ENCODE assay signal across 12 mouse cellular contexts in the genomic region with DNA sequence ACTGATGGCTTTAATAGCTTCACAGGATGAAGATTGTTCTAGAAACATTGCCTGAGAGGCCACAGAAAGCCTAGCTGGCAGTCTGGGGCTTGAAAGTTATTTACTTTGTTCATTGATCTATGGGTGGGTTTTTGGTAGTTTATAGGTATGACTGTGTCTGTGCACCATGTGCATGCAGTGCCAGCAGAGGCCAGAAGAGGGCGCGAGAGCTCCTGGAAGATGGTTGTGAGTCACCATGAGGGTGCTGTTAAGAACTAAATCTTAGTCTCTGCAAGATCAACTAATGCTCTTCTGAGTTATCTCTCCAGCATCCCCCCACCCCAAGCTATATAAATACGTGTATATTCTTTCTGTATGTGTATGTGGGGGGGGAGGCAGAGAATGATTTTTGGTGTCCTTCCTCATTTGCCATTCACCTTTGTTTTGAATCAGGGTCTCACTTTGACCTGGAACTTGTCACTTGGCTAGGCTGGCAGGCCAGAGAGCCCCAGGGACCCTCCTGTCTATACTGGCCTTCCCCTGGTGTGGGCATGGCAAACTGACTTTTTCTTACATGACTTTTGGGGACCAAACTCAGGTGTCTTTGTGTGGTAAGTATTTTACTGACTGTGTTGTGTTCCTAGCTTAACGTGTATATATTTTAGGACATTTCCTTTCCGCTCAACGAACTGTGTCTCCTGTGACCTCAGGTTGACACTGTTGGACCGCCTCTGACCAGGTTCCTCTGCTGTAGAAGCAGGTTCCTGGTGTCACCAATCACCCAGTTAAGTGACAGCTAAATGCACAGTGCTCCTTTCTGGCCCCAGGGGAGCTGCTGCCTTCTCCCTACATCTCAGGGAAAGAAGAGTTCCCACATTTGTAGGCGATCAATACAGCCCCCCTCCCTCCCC.
DNase-seq lines count a peak whose midpoint lies in the region; ATAC-seq and TF ChIP-seq lines count a peak whose summit lies in the region.
"Had no signal": no experiment of that assay in that cellular context is flagged by ENCODE, and none has a peak within 500 bp of the region (broad histone marks: within the 10 kb centered on the region; RNA-seq: fewer than 3 reads in every experiment).

No protein-coding gene starts in this region.

- 0 out of 2 replicates have a peak, but pooled peaks cover 7% of the 10 kb centered on the region for H3K4me1 ChIP-seq in hindbrain, postnatal 0 days (ENCODE audit: insufficient read depth, low read length)
- H3K4me1 ChIP-seq in hindbrain, embryonic 12.5 days = peaks cover 22% of the 10 kb centered on the region
- peaks cover 3% of the 10 kb centered on the region; the same call in 1 of the 2 replicates for H3K4me1 ChIP-seq in liver, postnatal 0 days (ENCODE audit: insufficient read depth)

- H3K4me2 ChIP-seq in hindbrain, postnatal 0 days (ENCODE audit: low read depth, low read length) = no peak overlapping the region
- no peak overlapping the region for H3K4me2 ChIP-seq in hindbrain, embryonic 12.5 days (replicated peaks)
- no peak overlapping the region for H3K4me2 ChIP-seq in liver, postnatal 0 days (ENCODE audit: low read depth, low read length)
- H3K4me2 ChIP-seq: heart, embryonic 12.5 days had no signal

- no peak overlapping the region for H3K27ac ChIP-seq in hindbrain, postnatal 0 days
- H3K27ac ChIP-seq in hindbrain, embryonic 12.5 days = no peak overlapping the region
- no peak overlapping the region for H3K27ac ChIP-seq in liver, postnatal 0 days (ENCODE audit: low read depth)
- H3K27ac ChIP-seq: macrophage had no signal

- peak; percentile 66 for TF ChIP-seq CTCF in hindbrain, postnatal 0 days (IDR thresholded peaks at IDR 0.05; ENCODE audit: low read depth)
- peak; percentile 45 for TF ChIP-seq CTCF in liver, postnatal 0 days (IDR thresholded peaks at IDR 0.05; ENCODE audit: low read depth)

- no peaks in the 10 kb centered on the region for H3K27me3 ChIP-seq in hindbrain, postnatal 0 days (ENCODE audit: insufficient read depth, low read length)
- no peaks in the 10 kb centered on the region for H3K27me3 ChIP-seq in hindbrain, embryonic 12.5 days
- no peaks in the 10 kb centered on the region for H3K27me3 ChIP-seq in liver, postnatal 0 days (ENCODE audit: insufficient read depth, low read length)
- H3K27me3 ChIP-seq: heart, embryonic 12.5 days had no signal

- no peak overlapping the region for H3K4me3 ChIP-seq in hindbrain, postnatal 0 days (ENCODE audit: low read length)
- H3K4me3 ChIP-seq in hindbrain, embryonic 12.5 days = no peak overlapping the region
- H3K4me3 ChIP-seq in liver, postnatal 0 days (ENCODE audit: low read depth, low read length) = no peak overlapping the region
- H3K4me3 ChIP-seq: erythroblast, embryonic 14.5 days; heart, embryonic 12.5 days had no signal

- intact Hi-C loops in gastrocnemius, postnatal 36 days (cut with DNase I) = no loop called here

- peak; percentile 54 for DNase-seq in hindbrain, postnatal 0 days (ENCODE audit: low spot score)
- DNase-seq in lung, postnatal 10 days = peak; percentile 35
- DNase-seq in lung, adult 18-20 months = no peak
- DNase-seq in ES-CJ7 (ENCODE audit: low read depth, low spot score) = peak; percentile 75
- DNase-seq in liver, postnatal 0 days = peak; percentile 35
- DNase-seq in gastrocnemius, postnatal 36 days = no peak
- no peak for DNase-seq in heart, adult 9 months (ENCODE audit: low spot score in 2 of 2)
- DNase-seq: cerebellum, adult 18-20 months had no signal

- ATAC-seq in hindbrain, postnatal 0 days = no peak
- ATAC-seq in hindbrain, embryonic 12.5 days (ENCODE audit: low FRiP score) = no peak
- no peak for ATAC-seq in liver, postnatal 0 days

- no peaks in the 10 kb centered on the region for H3K9me3 ChIP-seq in hindbrain, postnatal 0 days (ENCODE audit: low read length)
- no peaks in the 10 kb centered on the region for H3K9me3 ChIP-seq in hindbrain, embryonic 12.5 days (replicated peaks)
- H3K9me3 ChIP-seq in liver, postnatal 0 days (ENCODE audit: low read length) = no peaks in the 10 kb centered on the region
- H3K9me3 ChIP-seq: heart, embryonic 12.5 days had no signal

- H3K9ac ChIP-seq in hindbrain, postnatal 0 days (replicated peaks; ENCODE audit: low read length) = no peak overlapping the region
- H3K9ac ChIP-seq in hindbrain, embryonic 12.5 days = no peak overlapping the region
- no peak overlapping the region for H3K9ac ChIP-seq in liver, postnatal 0 days (replicated peaks)
- H3K9ac ChIP-seq: heart, embryonic 12.5 days had no signal

- H3K36me3 ChIP-seq in hindbrain, postnatal 0 days (ENCODE audit: insufficient read depth, low read length) = no peaks in the 10 kb centered on the region
- no peaks in the 10 kb centered on the region for H3K36me3 ChIP-seq in hindbrain, embryonic 12.5 days
- H3K36me3 ChIP-seq in liver, postnatal 0 days (replicated peaks; ENCODE audit: insufficient read depth, low read length) = no peaks in the 10 kb centered on the region
- H3K36me3 ChIP-seq: heart, embryonic 12.5 days had no signal

- WGBS in hindbrain, postnatal 0 days = 85% methylated on average over 8 of the region's 8 CpGs
- WGBS in hindbrain, embryonic 12.5 days = 79% methylated on average over 8 of the region's 8 CpGs
- WGBS in liver, postnatal 0 days (ENCODE audit: insufficient replicate concordance) = 63% methylated on average over 8 of the region's 8 CpGs

- no peak for TF ChIP-seq EP300 in liver, postnatal 0 days (IDR thresholded peaks at IDR 0.05; ENCODE audit: low read depth)

Comparison
In these comparisons a context has a peak if more than half of its experiments do, and no peak if none do; other contexts are left out.
1. DNase-seq: peak in hindbrain, postnatal 0 days (single experiment), lung, postnatal 10 days (single experiment), ES-CJ7 (single experiment) and liver, postnatal 0 days (single experiment); none in lung, adult 18-20 months (0 of 2), gastrocnemius, postnatal 36 days (0 of 2) and heart, adult 9 months (0 of 2).